Mouse (Mus musculus) embryonic facial prominence, embryonic 12.5 days (tissue): ENCODE data around the gene Rpl37a. TPM values are rescaled to one million over a fixed set of nuclear protein-coding genes. Genes with fewer than 3 reads are reported as not detected.

Source experiments
- ATAC-seq: fragments of 200-750 bp; cut with Nextera tagmentation; 2 replicates; pipeline ENCODE4 v1.8.0; 2017; ENCODE audit not compliant: insufficient number of reproducible peaks, insufficient read depth, low FRiP score, low TSS enrichment
- H3K27ac ChIP-seq: fragments of 300-500 bp; sonication (generic); 2 replicates; pipeline ENCODE4 v1.5.1; 2016; ENCODE audit warnings: mild to moderate bottlenecking
- H3K27me3 ChIP-seq: fragments of 300-500 bp; sonication (generic); 2 replicates; pipeline ENCODE4 v1.6.1; 2016; ENCODE audit warnings: mild to moderate bottlenecking, moderate library complexity
- H3K36me3 ChIP-seq: fragments of 300-500 bp; sonication (generic); 2 replicates; pipeline ENCODE4 v1.6.1; 2016; ENCODE audit warnings: mild to moderate bottlenecking
- H3K4me1 ChIP-seq: fragments of 300-500 bp; sonication (generic); 2 replicates; pipeline ENCODE4 v1.6.1; 2016
- H3K4me2 ChIP-seq: fragments of 300-500 bp; sonication (generic); replicated peaks from 2 replicates; pipeline ENCODE4 v1.6.1; 2016; ENCODE audit warnings: mild to moderate bottlenecking, moderate library complexity
- H3K4me3 ChIP-seq: fragments of 300-500 bp; sonication (generic); 2 replicates; pipeline ENCODE4 v1.5.1; 2016; ENCODE audit warnings: mild to moderate bottlenecking
- H3K9ac ChIP-seq: fragments of 300-500 bp; sonication (generic); 2 replicates; pipeline ENCODE4 v1.6.1; 2016; ENCODE audit warnings: mild to moderate bottlenecking, moderate library complexity
- H3K9me3 ChIP-seq: fragments of 300-500 bp; sonication (generic); 2 replicates; pipeline ENCODE4 v1.6.1; 2016; ENCODE audit warnings: mild to moderate bottlenecking, moderate library complexity
- WGBS: fragments of 180-500 bp; shearing (Covaris S2); methylation state at CpG from one replicate; pipeline ENCODE4 v1.1.7; 2016; 5-methylcytosine and 5-hydroxymethylcytosine counted together
- polyA plus RNA-seq: library from polyadenylated mRNA; unstranded; fragments of >200 nt; fragmentation: Nextera tagmentation; extraction: Ambion mirVana; gene quantifications from 2 replicates; pipeline ENCODE4 v1.2.1, GENCODE M21; 2016

Gene Rpl37a
- polyA plus RNA-seq, 1 experiment from 2014 or later = 1,687 TPM

- Histone ChIP-seq H3K27me3 (no peaks in the 10 kb centered on the region), H3K4me2 (no peak overlapping the region), H3K9me3 (no peaks in the 10 kb centered on the region), H3K27ac (no peak overlapping the region), H3K4me3 (no peak overlapping the region), H3K36me3 (no peaks in the 10 kb centered on the region), H3K9ac (no peak overlapping the region), H3K4me1 (0 out of 2 replicates have a peak, but pooled peaks cover 3% of the 10 kb centered on the region)
- 63% methylated on average over 10 of the region's 10 CpGs for WGBS
- no peak for ATAC-seq
Measured at GRCm38 (mm10) chr1:72739681-72740063, 28.6 kb downstream of the Rpl37a start.

- Histone ChIP-seq H3K4me2 (no peak overlapping the region), H3K27me3 (no peaks in the 10 kb centered on the region), H3K36me3 (no peaks in the 10 kb centered on the region), H3K9me3 (no peaks in the 10 kb centered on the region), H3K4me3 (no peak overlapping the region), H3K4me1 (peaks cover 3% of the 10 kb centered on the region; the same call in 1 of the 2 replicates), H3K27ac (no peak overlapping the region), H3K9ac (no peak overlapping the region)
- ATAC-seq = no peak
- WGBS = 82% methylated on average over 5 of the region's 5 CpGs
Measured at GRCm38 (mm10) chr1:72741406-72741805, 30.3 kb downstream of the Rpl37a start.

- no peaks in the 10 kb centered on the region for H3K27me3 ChIP-seq
- WGBS = 66% methylated on average over 8 of the region's 8 CpGs
Measured at GRCm38 (mm10) chr1:72744816-72745506, 33.9 kb downstream of the Rpl37a start.

GRCm38 (mm10) chr1:72746382-72746781 lies 35.3 kb downstream of the Rpl37a start:
- Histone ChIP-seq H3K9ac (no peak overlapping the region), H3K4me3 (no peak overlapping the region), H3K27ac (no peak overlapping the region), H3K9me3 (no peaks in the 10 kb centered on the region), H3K36me3 (no peaks in the 10 kb centered on the region), H3K27me3 (no peaks in the 10 kb centered on the region), H3K4me2 (no peak overlapping the region), H3K4me1 (no peaks in the 10 kb centered on the region; the same call in 1 of the 2 replicates)
- ATAC-seq = no peak
- WGBS = 70% methylated on average over 7 of the region's 7 CpGs

More at GRCm38 (mm10) chr1:72744816-72745506, 33.9 kb downstream of the Rpl37a start:
- no peak overlapping the region for H3K9ac ChIP-seq
- no peak overlapping the region for H3K27ac ChIP-seq
- H3K4me1 ChIP-seq = no peaks in the 10 kb centered on the region; the same call in 1 of the 2 replicates
- no peak overlapping the region for H3K4me2 ChIP-seq
- H3K4me3 ChIP-seq = no peak overlapping the region
- no peaks in the 10 kb centered on the region for H3K9me3 ChIP-seq
- H3K36me3 ChIP-seq = no peaks in the 10 kb centered on the region
- no peak for ATAC-seq

GRCm38 (mm10) chr1:72751371-72751781 lies 40.3 kb downstream of the Rpl37a start:
- H3K9me3 ChIP-seq = no peaks in the 10 kb centered on the region
- ATAC-seq = no peak
- H3K4me3 ChIP-seq = no peak overlapping the region
- H3K36me3 ChIP-seq = no peaks in the 10 kb centered on the region
- H3K27ac ChIP-seq = no peak overlapping the region
- H3K9ac ChIP-seq = no peak overlapping the region
- H3K27me3 ChIP-seq = no peaks in the 10 kb centered on the region
- H3K4me1 ChIP-seq = peaks cover 13% of the 10 kb centered on the region; the same call in 1 of the 2 replicates
- 90% methylated on average over 7 of the region's 7 CpGs for WGBS
- H3K4me2 ChIP-seq = no peak overlapping the region

- no peak overlapping the region for H3K4me3 ChIP-seq
- H3K4me1 ChIP-seq = peaks cover 13% of the 10 kb centered on the region; the same call in 1 of the 2 replicates
- H3K36me3 ChIP-seq = no peaks in the 10 kb centered on the region
- 80% methylated on average over 6 of the region's 6 CpGs for whole genome bisulfite sequencing
- H3K27ac ChIP-seq = no peak overlapping the region
- no peaks in the 10 kb centered on the region for H3K27me3 ChIP-seq
- no peak overlapping the region for H3K4me2 ChIP-seq
- no peak overlapping the region for H3K9ac ChIP-seq
- ATAC-seq = no peak
- no peaks in the 10 kb centered on the region for H3K9me3 ChIP-seq
Measured at GRCm38 (mm10) chr1:72753211-72753610, 42.1 kb downstream of the Rpl37a start.

- no peak for ATAC-seq
- peaks cover 13% of the 10 kb centered on the region; the same call in 1 of the 2 replicates for H3K4me1 ChIP-seq
- H3K27me3 ChIP-seq = no peaks in the 10 kb centered on the region
- H3K9me3 ChIP-seq = no peaks in the 10 kb centered on the region
- H3K27ac ChIP-seq = no peak overlapping the region
- 56% methylated on average over 8 of the region's 8 CpGs for WGBS
- no peaks in the 10 kb centered on the region for H3K36me3 ChIP-seq
- H3K4me2 ChIP-seq = no peak overlapping the region
- no peak overlapping the region for H3K9ac ChIP-seq
- H3K4me3 ChIP-seq = no peak overlapping the region
Measured at GRCm38 (mm10) chr1:72755227-72755626, 44.1 kb downstream of the Rpl37a start.

- Histone ChIP-seq H3K9me3 (no peaks in the 10 kb centered on the region), H3K27me3 (no peaks in the 10 kb centered on the region), H3K9ac (no peak overlapping the region), H3K27ac (0 out of 2 replicates have a peak overlapping the region, but pooled peaks have one; percentile 17), H3K36me3 (no peaks in the 10 kb centered on the region), H3K4me2 (no peak overlapping the region), H3K4me1 (peaks cover 13% of the 10 kb centered on the region; the same call in 1 of the 2 replicates), H3K4me3 (no peak overlapping the region)
- ATAC-seq = no peak
- 34% methylated on average over 2 of the region's 2 CpGs for WGBS
Measured at GRCm38 (mm10) chr1:72755801-72756200, 44.7 kb downstream of the Rpl37a start.

GRCm38 (mm10) chr1:72759758-72760157 lies 48.7 kb downstream of the Rpl37a start:
- Histone ChIP-seq H3K4me2 (no peak overlapping the region), H3K4me3 (no peak overlapping the region), H3K9ac (no peak overlapping the region), H3K27me3 (no peaks in the 10 kb centered on the region), H3K36me3 (no peaks in the 10 kb centered on the region), H3K4me1 (peaks cover 9% of the 10 kb centered on the region; the same call in 1 of the 2 replicates), H3K27ac (no peak overlapping the region), H3K9me3 (no peaks in the 10 kb centered on the region)
- no peak for ATAC-seq
- WGBS = 76% methylated on average over 6 of the region's 6 CpGs

Other genes starting within 250 kb of the Rpl37a start
- gene March4, start 174.4 kb upstream of the Rpl37a start, polyA plus RNA-seq = 0.04 and 0.06 TPM in 2 replicates
- 32.6 and 34.7 TPM in 2 replicates for gene Smarcal1, start 128.0 kb upstream of the Rpl37a start, polyA plus RNA-seq
- gene Ankar, start 10.7 kb upstream of the Rpl37a start, polyA plus RNA-seq = not detected in 2 replicates
- 429 and 434 TPM in 2 replicates for gene Igfbp2, start 113.2 kb downstream of the Rpl37a start, polyA plus RNA-seq
- 142 and 150 TPM in 2 replicates for gene Igfbp5, start 163.6 kb downstream of the Rpl37a start, polyA plus RNA-seq